Mouse (Mus musculus): ENCODE results near the gene Ms4a8a.
"Not testable (repeated sequence)": the region's sequence is repeated elsewhere in the genome, so short reads cannot be mapped to it uniquely, and the experiment has no call there.

Gene Ms4a8a

GRCm38 (mm10) chr19:11080934-11081333, at the start of gene Ms4a8a:
Gene Ms4a8a (minus strand): TSS chr19:11081102.
- DNase-seq (ENCODE audit: low spot score), result no peak

GRCm38 (mm10) chr19:11129702-11130101, 48.8 kb upstream of the Ms4a8a start:
- no peak for DNase-seq (ENCODE audit: low spot score)

- DNase-seq (ENCODE audit: low spot score), result peak; percentile 25
Measured at GRCm38 (mm10) chr19:11121016-11121420, 40.1 kb upstream of the Ms4a8a start.

GRCm38 (mm10) chr19:11119338-11119737, 38.4 kb upstream of the Ms4a8a start:
- DNase-seq (ENCODE audit: low spot score), result no peak

- DNase-seq (ENCODE audit: low spot score), result no peak
Measured at GRCm38 (mm10) chr19:11107746-11108145, 26.8 kb upstream of the Ms4a8a start.

GRCm38 (mm10) chr19:11101880-11102279, 21.0 kb upstream of the Ms4a8a start:
- DNase-seq (ENCODE audit: low spot score), result no peak

GRCm38 (mm10) chr19:11098401-11098800, 17.5 kb upstream of the Ms4a8a start:
- no peak for DNase-seq (ENCODE audit: low spot score)

GRCm38 (mm10) chr19:11092131-11092530, 11.2 kb upstream of the Ms4a8a start:
- not testable (repeated sequence) for DNase-seq (ENCODE audit: low spot score)

GRCm38 (mm10) chr19:11070364-11070763, 10.5 kb downstream of the Ms4a8a start:
- no peak for DNase-seq (ENCODE audit: low spot score)

- no peak for DNase-seq (ENCODE audit: low spot score)
Measured at GRCm38 (mm10) chr19:11065202-11065875, 15.6 kb downstream of the Ms4a8a start.

- DNase-seq (ENCODE audit: low spot score), result no peak
Measured at GRCm38 (mm10) chr19:11060900-11061299, 20.0 kb downstream of the Ms4a8a start.

GRCm38 (mm10) chr19:11059967-11060366, 20.9 kb downstream of the Ms4a8a start:
- DNase-seq (ENCODE audit: low spot score), result no peak

- DNase-seq (ENCODE audit: low spot score), result not testable (repeated sequence)
Measured at GRCm38 (mm10) chr19:11055700-11056099, 25.2 kb downstream of the Ms4a8a start.

GRCm38 (mm10) chr19:11053277-11053676, 27.6 kb downstream of the Ms4a8a start:
- DNase-seq (ENCODE audit: low spot score), result no peak

GRCm38 (mm10) chr19:11052877-11053276, 28.0 kb downstream of the Ms4a8a start:
- DNase-seq (ENCODE audit: low spot score), result peak; percentile 48

- DNase-seq (ENCODE audit: low spot score), result no peak
Measured at GRCm38 (mm10) chr19:11050286-11050685, 30.6 kb downstream of the Ms4a8a start.

GRCm38 (mm10) chr19:11049426-11049825, 31.5 kb downstream of the Ms4a8a start:
- DNase-seq (ENCODE audit: low spot score), result no peak

- no peak for DNase-seq (ENCODE audit: low spot score)
Measured at GRCm38 (mm10) chr19:11048503-11048902, 32.4 kb downstream of the Ms4a8a start.

GRCm38 (mm10) chr19:11048009-11048408, 32.9 kb downstream of the Ms4a8a start:
- DNase-seq (ENCODE audit: low spot score), result no peak

GRCm38 (mm10) chr19:11044996-11045711, 35.7 kb downstream of the Ms4a8a start:
- peak; percentile 86 for DNase-seq (ENCODE audit: low spot score)

- DNase-seq (ENCODE audit: low spot score), result no peak
Measured at GRCm38 (mm10) chr19:11044671-11044995, 36.3 kb downstream of the Ms4a8a start.

- no peak for DNase-seq (ENCODE audit: low spot score)
Measured at GRCm38 (mm10) chr19:11037570-11037969, 43.3 kb downstream of the Ms4a8a start.

GRCm38 (mm10) chr19:11022382-11022781, 58.5 kb downstream of the Ms4a8a start:
- no peak for DNase-seq (ENCODE audit: low spot score)

- no peak for DNase-seq (ENCODE audit: low spot score)
Measured at GRCm38 (mm10) chr19:11017891-11018290, 63.0 kb downstream of the Ms4a8a start, which contains the start of gene Ms4a18. Gene Ms4a18 (minus strand): TSS chr19:11018031.
